Mouse (Mus musculus) gastrocnemius, postnatal 4 days (tissue): ENCODE results near the gene Pnpla2. TPM values are rescaled to one million over a fixed set of nuclear protein-coding genes. Genes with fewer than 3 reads are reported as not detected.

ENCODE experiments used
- total RNA-seq, 2 experiments: library from RNA; stranded (reverse); gene quantifications; 2 replicates each; pipeline ENCODE4 v1.2.3; 2021

Gene Pnpla2
- total RNA-seq, 2 experiments from 2014 or later: 98.6 to 133 TPM

Other genes starting within 250 kb of the Pnpla2 start
- not detected for gene Lmntd2, start 241.1 kb upstream of the Pnpla2 start, total RNA-seq
- 10 to 100 TPM in 1 of 2 experiments, 1 to 10 TPM in 1; 9.8 to 14.2 TPM for gene Rassf7, start 239.3 kb upstream of the Pnpla2 start, total RNA-seq
- gene Phrf1, start 226.4 kb upstream of the Pnpla2 start, total RNA-seq: 10 to 100 TPM; 48.4 to 63.3 TPM
- 1 to 10 TPM; 1.4 TPM for gene Irf7, start 188.7 kb upstream of the Pnpla2 start, total RNA-seq
- 1 to 10 TPM; 1.3 to 1.5 TPM for gene Cdhr5, start 178.4 kb upstream of the Pnpla2 start, total RNA-seq
- gene Sct, start 176.1 kb upstream of the Pnpla2 start, total RNA-seq: 1 to 10 TPM; 3.4 to 3.5 TPM
- gene Drd4, start 163.2 kb upstream of the Pnpla2 start, total RNA-seq: under 1 TPM; 0.16 to 0.25 TPM
- 10 to 100 TPM; 44.6 to 50.4 TPM for gene Deaf1, start 127.5 kb upstream of the Pnpla2 start, total RNA-seq
- 10 to 100 TPM; 14.2 to 14.6 TPM for gene Tmem80, start 127.5 kb upstream of the Pnpla2 start, total RNA-seq
- gene Eps8l2, start 116.3 kb upstream of the Pnpla2 start, total RNA-seq: 1 to 10 TPM; 2.4 to 2.5 TPM
- gene Taldo1, start 63.0 kb upstream of the Pnpla2 start, total RNA-seq: 100 to 1,000 TPM; 120 to 128 TPM
- 10 to 100 TPM; 18.3 to 19.5 TPM for gene Gatd1, start 41.1 kb upstream of the Pnpla2 start, total RNA-seq
- gene Cend1, start 25.7 kb upstream of the Pnpla2 start, total RNA-seq: under 1 TPM; 0.34 to 0.49 TPM
- gene Slc25a22, start 17.3 kb upstream of the Pnpla2 start, total RNA-seq: 10 to 100 TPM; 16.4 to 25.2 TPM
- gene Pidd1, start 11.2 kb upstream of the Pnpla2 start, total RNA-seq: 1 to 10 TPM; 4.0 to 4.5 TPM
- 1,000 to 10,000 TPM; 1,111 to 1,331 TPM for gene Rplp2, start 7.8 kb upstream of the Pnpla2 start, total RNA-seq
- 1 to 10 TPM; 8.9 to 9.3 TPM for gene Cracr2b, start 5.9 kb downstream of the Pnpla2 start, total RNA-seq
- gene Cd151, start 12.2 kb downstream of the Pnpla2 start, total RNA-seq: 10 to 100 TPM; 87.2 to 88.8 TPM
- 10 to 100 TPM; 35.3 to 35.9 TPM for gene Polr2l, start 19.9 kb downstream of the Pnpla2 start, total RNA-seq
- gene Tspan4, start 20.0 kb downstream of the Pnpla2 start, total RNA-seq: 10 to 100 TPM; 19.6 to 19.7 TPM
- gene Chid1, start 84.7 kb downstream of the Pnpla2 start, total RNA-seq: 10 to 100 TPM; 23.0 to 34.4 TPM
- gene Ap2a2, start 107.0 kb downstream of the Pnpla2 start, total RNA-seq: 10 to 100 TPM; 63.4 to 65.5 TPM
- gene Muc6, start 200.1 kb downstream of the Pnpla2 start, total RNA-seq: not detected
- under 1 TPM; 0.52 to 0.59 TPM for gene Muc2, start 235.1 kb downstream of the Pnpla2 start, total RNA-seq